Mouse (Mus musculus) naive thymus-derived CD4-positive, alpha-beta T cell, adult 2 months (primary cell): ENCODE measurements around the gene Nsdhl.

Experiments
- DNase-seq: peaks from one replicate; pipeline ENCODE4 v3.0.0-alpha.2; 2011; ENCODE audit warnings: low read depth

Nsdhl gene

DNA sequence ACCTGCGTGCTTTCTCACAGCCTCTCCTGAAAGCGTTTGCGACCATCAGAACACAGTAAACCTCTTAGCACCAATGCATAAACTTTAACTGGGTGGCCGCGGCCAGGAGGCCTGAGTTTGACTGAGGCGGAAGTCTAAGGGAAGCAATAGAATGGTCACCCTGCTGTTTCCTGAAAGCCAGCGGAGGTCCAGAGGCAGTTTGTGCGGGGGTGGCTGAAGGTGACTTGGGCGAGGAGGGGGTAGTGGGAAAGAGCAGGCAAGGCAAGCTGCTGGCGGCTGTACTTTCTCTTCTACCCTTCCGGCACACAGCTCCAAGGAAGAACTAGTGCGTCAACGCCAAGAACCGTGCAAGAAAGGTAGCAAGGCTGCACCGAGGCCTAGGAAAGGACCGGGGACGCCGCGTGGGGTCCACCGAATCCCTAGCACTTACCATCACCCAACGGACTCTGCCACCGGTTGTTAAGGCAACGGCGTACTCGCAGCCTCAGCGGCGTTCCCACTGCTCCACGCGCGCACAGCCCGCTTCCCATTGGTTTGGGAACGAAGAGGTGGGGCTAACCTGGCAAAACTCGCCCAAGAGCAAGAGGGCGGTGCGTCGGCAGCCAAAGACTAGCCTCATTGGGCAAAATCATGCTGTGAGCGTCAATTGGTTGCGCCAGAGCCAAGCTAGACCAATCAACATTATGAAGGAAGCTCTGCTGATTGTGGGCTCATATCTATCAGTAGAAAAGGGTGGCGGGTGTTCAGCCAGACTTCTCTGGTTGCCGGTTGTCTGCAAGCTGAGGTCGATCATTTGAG is at the start of gene Nsdhl, which contains the start of gene Cetn2:
Gene Nsdhl, plus strand, starts transcription at position 674 of the 798 bp plus-strand sequence.
Gene Cetn2, minus strand, starts transcription at position 528 of the 798 bp plus-strand sequence.
- DNase-seq, result peak; percentile 89

DNA sequence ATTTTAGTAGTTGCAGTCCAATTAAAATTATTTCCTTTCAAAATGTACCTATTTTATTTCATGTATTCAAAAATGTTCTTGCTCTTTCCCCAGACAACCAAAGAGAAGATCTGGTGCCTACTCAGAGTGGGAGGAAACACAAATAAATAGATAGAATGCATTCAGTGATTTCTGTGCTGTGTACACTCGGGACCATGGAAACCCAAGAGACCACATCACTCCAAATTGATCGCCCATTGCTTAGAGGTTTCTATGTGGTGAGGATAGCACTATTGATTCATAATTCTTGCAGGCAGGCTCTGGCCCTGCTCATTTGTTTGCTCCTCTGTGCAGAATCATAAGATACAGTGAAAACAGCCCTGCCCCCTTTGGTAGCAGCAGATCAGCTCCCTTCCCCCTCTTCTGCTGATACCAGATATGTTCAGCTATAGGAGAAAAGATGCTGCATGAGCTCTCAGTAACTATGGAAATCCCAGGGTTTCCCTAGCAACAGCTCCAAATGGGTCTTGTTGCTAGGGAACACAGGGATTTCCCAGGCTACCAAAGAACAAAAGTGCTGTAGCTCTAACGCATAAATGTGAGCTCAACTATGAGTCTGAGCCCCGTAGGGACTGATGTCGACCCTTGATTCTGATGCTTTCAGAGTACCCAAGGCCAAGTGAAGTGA is 22.8 kb upstream of the Nsdhl start:
- DNase-seq, result no peak

DNA sequence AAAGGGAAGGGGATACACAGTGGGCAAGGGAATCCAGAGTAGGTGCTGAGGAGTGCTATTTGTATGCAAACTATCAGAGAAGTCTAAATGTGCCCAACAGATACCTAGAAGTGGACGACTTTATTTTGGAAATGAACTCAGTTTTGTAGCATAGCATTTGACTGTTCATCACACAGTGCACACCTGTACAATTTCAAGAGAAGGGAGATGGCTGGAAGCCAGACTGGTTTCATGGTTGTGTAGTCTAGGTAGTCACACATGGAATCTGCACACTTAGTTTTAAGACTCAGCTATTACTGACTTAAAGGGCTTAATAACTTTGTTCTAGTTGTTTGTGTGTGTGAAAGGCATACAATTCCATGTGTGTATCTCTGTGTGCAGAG is 22.3 kb upstream of the Nsdhl start:
- DNase-seq, result no peak

DNA sequence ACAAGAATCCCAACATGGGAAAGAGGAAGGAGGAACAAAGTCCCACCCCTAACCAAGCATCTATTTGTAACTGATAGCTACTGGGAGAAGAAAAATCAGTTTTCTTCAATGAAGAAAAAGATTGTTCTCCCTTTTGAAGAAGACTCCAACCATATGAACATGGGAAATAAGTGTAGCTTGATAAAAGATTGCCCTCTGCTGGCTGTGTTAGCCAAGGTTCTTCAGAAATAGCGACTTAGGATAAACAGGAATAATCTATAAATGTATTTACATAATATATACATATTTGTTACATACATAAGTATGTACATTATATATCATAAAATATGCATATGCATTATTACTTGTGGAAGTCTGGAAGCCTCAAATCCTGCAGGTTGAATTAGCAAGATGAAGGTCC is 15.8 kb upstream of the Nsdhl start:
- DNase-seq, result no peak

DNA sequence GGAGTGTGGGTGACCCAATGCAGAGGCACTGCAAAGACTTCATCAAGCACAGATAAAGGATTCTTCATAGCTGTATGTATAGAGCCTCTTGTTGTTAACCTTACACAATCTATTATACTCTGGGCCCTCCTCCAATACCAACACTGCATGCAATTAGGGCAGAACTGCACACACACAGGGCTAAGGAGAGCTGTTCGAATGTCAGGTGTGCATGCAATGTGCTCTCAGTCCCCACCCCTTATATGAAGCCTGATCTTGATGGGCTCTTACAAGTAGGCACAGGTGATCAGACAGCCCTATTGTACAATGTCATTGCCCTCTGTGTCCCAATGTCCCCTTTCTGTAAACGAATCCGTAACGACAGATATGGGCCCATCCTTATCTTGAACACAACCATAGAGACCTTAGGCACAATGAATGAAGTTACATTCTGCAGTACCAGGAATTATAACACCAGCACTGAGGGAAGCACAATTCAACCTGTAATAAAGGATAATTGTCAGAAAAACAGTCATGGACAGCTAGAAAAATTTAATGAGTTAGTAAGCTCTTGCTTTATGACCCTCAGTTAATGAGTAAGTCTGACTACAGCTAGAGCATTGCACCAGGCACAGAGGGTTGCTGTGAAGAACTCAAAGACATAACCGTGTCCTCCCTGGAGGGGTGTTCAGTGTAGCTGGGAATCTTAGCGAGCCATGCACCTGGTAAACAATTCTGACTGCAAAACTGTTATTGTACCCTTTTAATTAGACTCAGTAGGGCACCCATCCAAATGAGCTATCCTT is 10.5 kb upstream of the Nsdhl start:
- no peak for DNase-seq

DNA sequence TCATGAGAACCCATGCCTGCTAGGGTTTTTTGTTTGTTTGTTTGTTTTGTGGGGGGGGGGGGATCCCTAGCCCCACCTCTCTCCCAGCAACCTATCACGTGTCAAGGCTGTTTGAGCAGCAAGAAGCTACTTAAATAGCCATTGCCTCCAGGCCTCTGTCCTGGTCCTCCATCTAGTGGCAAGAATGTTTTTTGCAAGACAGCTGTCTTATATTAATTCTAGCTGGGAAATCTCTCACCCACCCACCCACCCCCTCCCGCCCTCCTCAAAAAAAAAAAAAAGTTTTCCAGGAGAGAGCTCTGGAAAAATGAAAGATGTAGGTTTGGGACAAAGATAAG is 10.0 kb upstream of the Nsdhl start:
- no peak for DNase-seq

DNA sequence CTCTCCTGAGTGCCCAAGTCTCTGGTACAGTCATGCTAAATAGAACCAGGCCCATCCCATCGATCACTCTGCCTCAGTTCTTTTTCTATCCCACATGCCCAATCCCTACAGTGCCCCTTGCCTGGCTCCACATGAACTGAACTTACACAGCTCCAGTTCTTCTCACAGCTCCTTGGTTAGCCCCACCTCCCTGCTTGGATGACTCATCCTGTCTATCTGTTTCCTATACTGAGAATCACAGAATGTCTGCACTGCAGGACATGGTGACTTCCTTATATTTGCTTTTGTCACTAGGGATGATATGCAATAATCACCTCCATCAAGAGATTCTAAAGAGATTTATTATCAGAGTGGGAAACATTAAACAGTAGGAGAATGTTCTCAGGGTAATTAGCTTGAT is 6.7 kb upstream of the Nsdhl start:
- DNase-seq, result no peak

DNA sequence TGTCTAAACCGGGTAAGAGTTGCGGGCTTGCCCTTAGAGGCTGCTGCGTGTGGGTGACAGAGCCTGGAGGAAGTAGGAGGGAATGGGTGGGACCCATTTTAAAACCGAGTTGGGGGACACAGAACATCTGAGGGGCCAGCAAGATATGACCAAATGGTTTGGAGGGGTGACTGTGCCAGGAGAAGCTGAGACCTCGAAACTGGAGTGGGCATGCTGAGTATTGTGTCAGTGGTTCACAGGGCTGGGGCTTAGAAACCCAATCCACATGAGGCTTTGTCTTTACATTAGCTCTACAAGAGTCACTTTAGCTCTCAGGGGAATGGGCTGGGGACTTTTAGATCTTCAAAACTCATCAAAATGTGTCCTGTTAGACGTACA is 314 bp downstream of the Nsdhl start:
- no peak for DNase-seq

DNA sequence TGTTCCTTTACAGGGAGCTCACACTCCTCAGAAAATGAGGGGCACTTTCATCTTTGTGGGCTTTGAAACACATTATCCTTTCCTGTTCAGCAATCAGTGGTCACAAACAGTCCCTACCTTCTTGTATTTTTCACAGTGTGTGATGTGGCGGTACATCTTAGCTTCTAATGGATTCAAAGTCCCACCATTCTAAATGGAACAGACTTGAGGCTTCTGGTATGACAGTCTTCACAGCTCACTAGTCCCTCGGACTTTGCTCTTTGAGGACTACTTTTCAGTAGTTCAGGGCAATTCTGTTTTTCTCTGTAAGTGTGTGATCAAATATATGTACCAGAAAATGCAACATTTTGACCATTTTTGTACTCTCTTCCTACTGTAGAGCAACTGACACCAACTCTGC is 3.0 kb downstream of the Nsdhl start:
- no peak for DNase-seq

DNA sequence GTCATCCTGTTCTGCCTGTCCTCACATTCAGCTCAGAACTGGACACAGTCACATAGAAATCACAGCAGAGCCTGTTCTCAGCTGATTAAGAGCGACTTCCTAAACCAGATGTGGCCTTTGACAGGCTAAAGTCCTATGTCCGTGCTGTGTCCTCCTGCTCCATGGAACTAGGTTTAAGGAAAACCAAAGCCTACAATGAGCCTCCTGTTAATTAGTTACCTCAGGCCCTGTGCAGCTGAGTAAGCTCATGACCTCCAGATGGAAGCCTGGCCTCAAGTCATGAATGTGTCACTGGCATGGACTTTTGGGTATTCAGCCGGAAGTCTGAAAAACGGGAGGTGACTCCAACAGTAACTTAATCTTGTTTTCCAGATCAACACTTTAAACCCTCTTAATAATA is 35.1 kb downstream of the Nsdhl start:
- DNase-seq, result no peak

DNA sequence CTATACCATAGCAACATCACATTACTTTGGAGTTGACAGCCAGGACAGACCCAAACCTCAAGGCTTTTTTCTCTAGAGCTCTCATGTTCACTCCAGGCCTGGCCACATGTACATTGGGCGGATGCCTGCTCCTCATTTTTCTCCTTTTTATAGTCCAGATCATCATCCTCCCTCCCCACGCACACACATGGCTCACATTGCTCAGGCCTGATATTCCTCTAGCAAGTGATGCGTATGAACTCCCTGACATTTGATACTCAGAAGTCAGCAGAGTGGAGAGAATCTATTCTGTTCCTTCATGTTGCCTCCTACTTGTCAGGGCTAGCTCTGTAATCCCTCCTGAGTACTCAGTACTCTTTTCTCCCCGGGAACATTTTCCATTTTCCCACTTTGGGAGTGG is 38.1 kb downstream of the Nsdhl start:
- DNase-seq, result no peak

DNA sequence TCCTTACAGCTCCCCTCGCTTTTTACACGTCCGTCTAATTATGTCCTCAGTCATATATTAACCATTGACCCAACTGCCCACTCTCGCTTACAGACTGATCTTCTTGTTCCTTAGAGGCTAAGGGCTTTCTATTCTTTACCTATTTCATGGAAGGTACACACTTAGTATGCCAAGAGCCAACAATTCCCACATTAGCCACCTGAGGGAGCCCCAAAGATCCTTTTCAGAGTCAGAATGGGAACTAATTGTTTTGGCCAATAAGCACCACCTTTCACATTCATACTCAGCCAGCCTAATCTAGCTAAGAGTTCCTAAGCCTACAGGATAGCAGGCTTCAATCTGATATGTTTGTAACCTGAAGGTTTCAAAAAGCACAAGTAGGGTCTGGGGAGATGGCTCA is 42.1 kb downstream of the Nsdhl start:
- peak; percentile 2 for DNase-seq

DNA sequence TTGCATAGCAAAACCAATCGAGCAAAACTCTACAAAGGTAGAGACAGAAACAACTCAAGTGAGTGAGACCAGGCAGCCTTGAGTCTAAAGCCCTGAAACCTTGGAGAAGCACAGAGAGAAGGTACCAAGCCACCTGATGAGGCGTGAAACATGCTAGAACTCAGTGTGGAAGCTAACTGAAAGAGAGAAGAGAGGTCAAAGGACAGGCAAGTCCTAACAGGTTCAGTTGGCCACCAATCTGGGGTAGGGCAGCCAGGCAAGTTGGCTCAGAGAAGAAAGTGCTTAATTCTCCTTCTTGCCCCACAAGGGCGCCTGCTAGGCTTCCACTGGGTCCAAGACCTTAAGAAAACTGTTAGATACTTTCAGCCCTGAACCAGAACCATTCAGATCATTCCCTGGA is 43.2 kb downstream of the Nsdhl start:
- no peak for DNase-seq

DNA sequence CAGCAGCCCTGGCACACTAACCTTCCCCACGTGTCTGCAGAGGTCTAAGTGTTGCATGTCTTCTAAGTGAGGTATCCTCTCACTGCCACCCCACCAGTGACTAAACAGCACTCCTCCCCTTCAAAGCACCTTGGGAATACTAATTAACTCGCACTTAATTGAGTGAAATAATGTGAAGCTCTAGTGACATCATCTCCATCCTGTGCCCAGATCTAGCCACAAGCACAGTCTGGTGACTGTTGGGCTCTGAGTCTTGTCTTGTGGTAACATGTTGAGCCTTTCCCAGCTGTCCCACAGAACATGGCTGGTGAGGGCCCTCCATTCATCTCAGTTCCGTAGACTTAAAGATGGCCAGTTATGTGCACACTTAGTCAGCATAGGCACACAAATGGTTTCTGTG is 44.4 kb downstream of the Nsdhl start:
- no peak for DNase-seq

DNA sequence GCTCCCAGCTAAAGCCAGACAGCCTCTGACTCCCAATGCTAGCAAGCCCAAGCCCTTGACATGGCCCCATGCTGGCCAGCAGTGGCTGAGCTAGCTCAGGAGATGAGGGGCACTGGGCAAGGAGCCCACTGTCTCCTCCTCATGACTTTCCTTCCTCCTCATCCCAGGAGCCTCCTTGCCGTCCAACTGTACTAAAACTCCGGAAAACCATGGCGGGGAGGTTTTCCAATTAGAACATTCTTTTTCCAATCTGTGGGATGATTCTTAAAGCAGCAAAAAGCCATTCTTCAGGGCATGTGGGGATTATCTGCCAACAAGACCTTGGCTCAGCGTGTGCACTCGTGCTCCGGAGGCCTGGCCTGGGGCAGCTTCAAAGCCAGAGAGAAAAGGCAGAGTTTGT is 64.5 kb downstream of the Nsdhl start:
- DNase-seq, result no peak

DNA sequence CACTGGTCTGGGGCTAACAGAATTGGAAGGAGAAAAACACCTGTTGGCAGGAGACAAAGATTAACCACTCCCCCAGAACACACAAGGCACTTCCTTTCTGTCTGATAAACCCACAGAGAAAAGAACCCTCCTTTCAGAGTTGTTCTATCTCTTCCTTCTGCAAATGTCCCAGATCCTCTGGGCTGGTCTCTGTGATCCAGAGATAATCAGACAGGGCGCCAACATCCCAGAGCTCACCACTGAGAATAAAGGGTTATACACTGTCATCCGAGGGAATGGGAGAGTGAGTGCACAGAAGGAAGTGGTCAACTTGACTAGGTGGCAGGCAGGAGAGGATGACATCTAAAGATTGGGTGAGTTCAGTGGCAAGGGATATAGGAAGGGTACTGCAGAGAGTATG is 67.2 kb downstream of the Nsdhl start:
- no peak for DNase-seq

DNA sequence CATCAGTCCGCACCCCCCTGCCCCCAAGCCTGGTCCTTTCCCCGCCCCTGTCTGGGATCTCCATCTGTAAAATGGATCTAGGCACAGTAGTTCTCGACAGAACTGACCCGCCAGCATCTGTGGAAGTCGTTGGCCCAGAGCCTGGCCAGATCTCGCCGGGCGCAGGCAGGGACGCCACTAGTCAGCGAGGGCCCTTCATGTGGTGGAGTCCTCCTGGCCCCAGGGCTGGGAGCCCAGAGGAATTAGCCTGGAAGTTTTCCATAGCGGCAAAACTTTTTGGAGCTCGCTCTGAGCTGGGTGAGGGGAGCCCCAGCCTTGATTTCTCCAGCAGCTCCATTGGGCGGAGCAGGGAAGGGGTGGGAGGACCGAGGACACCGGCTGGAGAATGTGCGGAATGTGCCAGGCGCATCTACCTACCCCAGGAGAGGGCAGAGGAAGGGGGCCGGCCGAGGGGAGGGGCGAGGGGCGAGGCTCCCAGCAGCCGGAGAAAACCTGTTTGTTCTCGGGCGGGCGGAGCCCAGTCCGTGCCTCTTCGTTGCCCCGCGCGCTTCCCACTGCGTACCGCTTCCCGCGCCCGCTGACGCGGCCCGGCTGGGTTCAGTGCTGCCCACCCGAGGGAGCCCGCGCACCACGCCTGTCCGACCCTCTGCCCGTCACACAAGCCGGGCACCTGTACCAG is 68.6 kb downstream of the Nsdhl start, which contains the start of gene Zfp185:
Gene Zfp185, plus strand, starts transcription at position 499 of the 679 bp plus-strand sequence.
- peak; percentile 48 for DNase-seq

DNA sequence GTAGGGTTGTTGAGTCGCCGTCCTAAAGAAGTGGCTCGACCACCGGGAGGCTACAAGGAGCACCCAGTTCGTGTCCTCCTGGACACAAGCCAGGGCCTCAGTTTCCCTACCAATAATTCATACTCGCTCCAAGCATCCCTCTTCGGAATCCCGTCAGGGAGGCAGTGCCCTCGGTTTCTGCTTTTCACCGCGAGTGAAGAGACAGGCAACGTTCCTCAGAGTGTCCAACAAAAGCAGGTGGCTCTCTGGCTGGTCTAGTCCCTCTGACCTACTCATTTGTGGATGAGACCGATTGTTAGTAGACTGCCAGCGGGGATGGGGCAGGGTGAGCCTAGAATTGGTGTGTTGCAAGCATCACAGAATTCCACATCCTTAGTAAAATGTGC is 69.2 kb downstream of the Nsdhl start:
- DNase-seq, result no peak

DNA sequence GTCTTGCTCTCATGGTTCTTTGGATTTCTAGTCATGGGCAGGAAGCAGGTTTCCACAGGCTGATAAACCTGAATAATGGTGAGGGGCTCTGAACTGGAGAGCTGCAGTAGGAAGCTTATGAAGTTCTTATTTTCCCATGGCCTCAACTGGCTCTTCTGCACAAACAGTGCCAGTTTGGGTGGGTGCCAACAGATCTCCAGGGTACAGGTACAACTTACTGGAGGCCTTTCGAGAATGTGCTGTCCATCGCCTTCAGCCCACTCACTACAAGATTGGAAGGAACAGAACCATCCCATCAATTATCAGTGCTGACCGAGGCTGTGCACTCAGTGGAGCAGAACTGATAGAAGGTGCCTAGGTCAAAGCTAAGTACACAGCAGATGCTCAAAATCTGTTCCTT is 70.1 kb downstream of the Nsdhl start:
- no peak for DNase-seq

DNA sequence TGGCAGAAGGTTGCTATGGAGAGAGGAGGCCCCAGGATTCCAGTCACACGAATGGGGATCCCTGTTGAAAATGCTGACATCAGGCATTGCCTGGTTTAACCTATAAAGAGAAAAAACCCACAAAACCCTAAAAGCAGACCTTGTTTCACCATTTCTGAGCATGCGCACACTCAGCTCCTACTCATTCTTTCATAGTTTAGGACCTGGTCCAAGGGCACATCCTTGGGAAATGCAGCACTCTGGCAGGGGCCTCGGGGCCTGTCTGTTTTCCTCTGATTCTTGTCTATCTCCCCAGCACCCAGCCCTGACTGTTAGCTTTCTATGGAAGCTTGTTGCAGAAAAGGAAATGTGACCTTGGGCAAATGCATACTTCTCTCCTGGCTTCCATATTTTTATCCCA is 72.2 kb downstream of the Nsdhl start:
- DNase-seq, result no peak

DNA sequence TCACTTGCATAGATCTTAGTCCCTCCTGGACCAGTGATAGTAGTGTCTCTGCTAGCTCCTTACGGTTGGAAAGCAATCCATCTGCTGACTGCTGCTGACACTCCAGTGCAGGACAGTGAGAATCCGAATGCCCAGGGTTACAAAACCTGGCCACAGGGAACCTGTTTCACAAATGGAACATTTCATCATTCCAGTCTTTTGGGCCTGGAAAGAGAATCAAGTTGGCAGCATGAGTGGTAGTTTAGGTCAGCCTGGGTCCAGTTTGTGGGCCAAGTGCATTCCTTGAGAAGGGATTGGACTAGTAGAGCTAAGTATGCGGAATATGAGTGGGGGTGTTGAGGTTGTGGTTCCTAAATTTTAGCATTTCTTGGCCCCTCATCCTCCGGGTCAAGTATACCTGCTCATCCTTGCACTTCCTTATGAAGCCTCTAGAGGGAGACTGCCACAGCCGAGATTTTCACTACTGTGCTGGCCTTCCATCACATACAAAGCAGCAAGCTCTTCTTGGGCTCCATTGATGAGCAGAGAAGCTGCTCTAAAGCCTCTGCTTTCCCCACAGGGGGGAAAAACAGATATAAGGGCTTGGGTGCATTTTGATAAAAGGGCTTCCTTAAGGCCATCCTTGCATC is 74.0 kb downstream of the Nsdhl start:
- DNase-seq, result peak; percentile 39

DNA sequence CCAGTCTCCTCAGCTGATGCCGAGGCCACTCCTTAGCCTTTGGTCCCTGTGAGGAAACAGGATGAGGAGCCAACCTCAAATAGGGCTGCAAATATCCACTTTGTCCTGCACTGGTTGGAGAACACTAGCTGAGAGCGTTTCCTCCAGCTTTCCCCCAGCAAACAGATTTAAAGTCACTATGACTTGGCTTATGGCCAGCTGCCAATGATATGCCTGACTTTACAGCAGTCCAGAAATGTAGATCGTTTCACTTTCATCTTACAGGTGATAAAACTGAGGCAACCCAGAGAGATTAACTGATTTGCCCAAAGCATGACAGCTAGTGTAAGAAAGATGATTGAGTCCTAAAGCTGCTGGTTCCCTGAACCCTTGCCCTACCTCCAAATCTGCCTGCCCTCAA is 77.2 kb downstream of the Nsdhl start:
- no peak for DNase-seq
